Mouse (Mus musculus) embryonic facial prominence, embryonic 15.5 days (tissue): ENCODE measurements around the gene Gm20388. TPM values are rescaled to one million over a fixed set of nuclear protein-coding genes. Genes with fewer than 3 reads are reported as not detected.

Experiments used
- ATAC-seq: fragments of 200-750 bp; cut with Nextera tagmentation; 2 replicates; pipeline ENCODE4 v1.8.0; 2017; ENCODE audit warnings: low read depth, moderate TSS enrichment; ENCODE audit not compliant: insufficient number of reproducible peaks, low FRiP score, low TSS enrichment
- H3K27ac ChIP-seq: fragments of 300-500 bp; sonication (generic); replicated peaks from 2 replicates; pipeline ENCODE4 v1.5.1; 2015; ENCODE audit warnings: mild to moderate bottlenecking, inconsistent platforms
- H3K27me3 ChIP-seq: fragments of 300-500 bp; sonication (generic); 2 replicates; pipeline ENCODE4 v1.6.1; 2015; ENCODE audit warnings: inconsistent platforms
- H3K36me3 ChIP-seq: fragments of 300-500 bp; sonication (generic); 2 replicates; pipeline ENCODE4 v1.6.1; 2015; ENCODE audit warnings: mild to moderate bottlenecking, inconsistent platforms
- H3K4me1 ChIP-seq: fragments of 300-500 bp; sonication (generic); 2 replicates; pipeline ENCODE4 v1.6.1; 2015; ENCODE audit warnings: inconsistent platforms
- H3K4me2 ChIP-seq: fragments of 300-500 bp; sonication (generic); replicated peaks from 2 replicates; pipeline ENCODE4 v1.6.1; 2015; ENCODE audit warnings: mild to moderate bottlenecking, inconsistent platforms
- H3K4me3 ChIP-seq: fragments of 300-500 bp; sonication (generic); replicated peaks from 2 replicates; pipeline ENCODE4 v1.5.1; 2015; ENCODE audit warnings: mild to moderate bottlenecking, inconsistent platforms
- H3K9ac ChIP-seq: fragments of 300-500 bp; sonication (generic); 2 replicates; pipeline ENCODE4 v1.6.1; 2015; ENCODE audit warnings: inconsistent platforms
- H3K9me3 ChIP-seq: fragments of 300-500 bp; sonication (generic); replicated peaks from 2 replicates; pipeline ENCODE4 v1.6.1; 2016; ENCODE audit warnings: inconsistent platforms
- WGBS: fragments of 180-500 bp; shearing (Covaris S2); methylation state at CpG from one replicate; pipeline ENCODE4 v1.1.7; 2015; 5-methylcytosine and 5-hydroxymethylcytosine counted together
- polyA plus RNA-seq: library from polyadenylated mRNA; unstranded; fragments of >200 nt; fragmentation: Nextera tagmentation; extraction: Ambion mirVana; gene quantifications from 2 replicates; pipeline ENCODE4 v1.2.1, GENCODE M21; 2015

Gm20388 gene
- polyA plus RNA-seq, 1 experiment from 2014 or later: 8.0 TPM

GRCm38 (mm10) chr8:121911987-121912386 lies 2001.3 kb downstream of the Gm20388 start:
- Histone ChIP-seq H3K4me1 (peaks cover 13% of the 10 kb centered on the region), H3K27me3 (0 out of 2 replicates have a peak, but pooled peaks cover 7% of the 10 kb centered on the region), H3K9me3 (no peaks in the 10 kb centered on the region), H3K4me2 (no peak overlapping the region), H3K4me3 (no peak overlapping the region), H3K9ac (no peak overlapping the region), H3K36me3 (no peaks in the 10 kb centered on the region), H3K27ac (no peak overlapping the region)
- ATAC-seq: no peak
- 68% methylated on average over 7 of the region's 7 CpGs for WGBS

DNA sequence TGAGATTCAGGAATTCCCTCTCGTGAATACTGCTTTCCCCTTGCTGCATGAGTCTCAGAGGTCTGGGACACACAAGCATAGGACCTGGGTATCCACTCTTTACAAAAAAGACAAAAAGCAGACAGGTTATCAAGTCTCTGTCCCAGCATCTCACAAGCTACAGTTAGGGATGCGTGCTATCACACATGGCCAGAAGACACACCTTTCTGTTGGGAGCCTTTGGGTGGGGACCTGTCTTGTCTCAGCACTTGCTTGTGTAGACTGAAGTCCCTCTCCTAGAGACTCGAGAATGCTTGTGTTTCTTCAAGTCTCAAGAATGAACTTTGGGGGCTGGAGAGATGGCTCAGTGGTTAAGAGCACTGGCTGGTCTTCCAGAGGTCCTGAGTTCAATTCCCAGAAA lies 2002.2 kb downstream of the Gm20388 start:
- no peak for ATAC-seq
- 62% methylated on average over 3 of the region's 3 CpGs for WGBS
- H3K4me1 ChIP-seq: peaks cover 11% of the 10 kb centered on the region
- no peak overlapping the region for H3K4me2 ChIP-seq
- H3K9me3 ChIP-seq: no peaks in the 10 kb centered on the region
- no peak overlapping the region for H3K4me3 ChIP-seq
- H3K27ac ChIP-seq: no peak overlapping the region
- no peak overlapping the region for H3K9ac ChIP-seq
- 0 out of 2 replicates have a peak, but pooled peaks cover 7% of the 10 kb centered on the region for H3K27me3 ChIP-seq
- H3K36me3 ChIP-seq: no peaks in the 10 kb centered on the region

GRCm38 (mm10) chr8:121913378-121913777 lies 2002.7 kb downstream of the Gm20388 start:
- H3K36me3 ChIP-seq: no peaks in the 10 kb centered on the region
- H3K9me3 ChIP-seq: no peaks in the 10 kb centered on the region
- 0 out of 2 replicates have a peak, but pooled peaks cover 7% of the 10 kb centered on the region for H3K27me3 ChIP-seq
- H3K4me1 ChIP-seq: 0 out of 2 replicates have a peak, but pooled peaks cover 6% of the 10 kb centered on the region
- H3K27ac ChIP-seq: no peak overlapping the region
- WGBS: 76% methylated on average over 8 of the region's 8 CpGs
- H3K9ac ChIP-seq: no peak overlapping the region
- ATAC-seq: no peak
- no peak overlapping the region for H3K4me3 ChIP-seq
- H3K4me2 ChIP-seq: no peak overlapping the region

- no peak for ATAC-seq
- WGBS: 68% methylated on average over 4 of the region's 4 CpGs
- Histone ChIP-seq H3K36me3 (no peaks in the 10 kb centered on the region), H3K4me3 (no peak overlapping the region), H3K9me3 (no peaks in the 10 kb centered on the region), H3K27me3 (no peaks in the 10 kb centered on the region), H3K4me1 (peaks cover 10% of the 10 kb centered on the region; the same call in 1 of the 2 replicates), H3K9ac (no peak overlapping the region), H3K27ac (no peak overlapping the region), H3K4me2 (no peak overlapping the region)
Observed at GRCm38 (mm10) chr8:121919158-121919557, 2008.5 kb downstream of the Gm20388 start.

DNA sequence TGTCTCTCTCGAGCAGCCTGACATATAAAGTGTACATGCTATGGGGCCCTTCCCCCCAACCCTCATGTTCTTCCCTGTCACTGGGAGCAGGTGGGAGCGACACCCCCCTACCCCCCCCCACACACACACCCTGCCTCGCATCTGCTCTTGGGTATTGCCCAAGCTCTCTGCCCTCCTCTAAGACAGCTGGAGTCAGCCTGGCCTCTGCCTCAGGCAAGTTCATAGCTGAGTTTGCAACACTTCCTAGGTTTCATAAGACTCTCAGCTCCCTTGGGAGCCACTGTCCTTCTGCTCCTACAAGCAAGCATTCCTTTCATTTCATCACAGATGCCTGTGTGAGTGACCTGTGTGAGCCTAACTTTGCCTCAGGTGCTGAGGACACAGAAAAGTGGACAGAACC lies 2009.1 kb downstream of the Gm20388 start:
- no peaks in the 10 kb centered on the region for H3K9me3 ChIP-seq
- H3K27me3 ChIP-seq: no peaks in the 10 kb centered on the region
- no peak for ATAC-seq
- 25% methylated on average over 3 of the region's 3 CpGs for WGBS
- H3K4me1 ChIP-seq: peaks cover 10% of the 10 kb centered on the region; the same call in 1 of the 2 replicates
- no peaks in the 10 kb centered on the region for H3K36me3 ChIP-seq
- no peak overlapping the region for H3K9ac ChIP-seq
- no peak overlapping the region for H3K4me3 ChIP-seq
- H3K4me2 ChIP-seq: no peak overlapping the region
- H3K27ac ChIP-seq: no peak overlapping the region

GRCm38 (mm10) chr8:121921582-121921981 lies 2010.9 kb downstream of the Gm20388 start:
- ATAC-seq: no peak
- 76% methylated on average over 8 of the region's 8 CpGs for WGBS
- Histone ChIP-seq H3K36me3 (no peaks in the 10 kb centered on the region), H3K27ac (no peak overlapping the region), H3K4me1 (peaks cover 10% of the 10 kb centered on the region; the same call in 1 of the 2 replicates), H3K4me3 (no peak overlapping the region), H3K27me3 (no peaks in the 10 kb centered on the region), H3K4me2 (no peak overlapping the region), H3K9ac (no peak overlapping the region), H3K9me3 (no peaks in the 10 kb centered on the region)

DNA sequence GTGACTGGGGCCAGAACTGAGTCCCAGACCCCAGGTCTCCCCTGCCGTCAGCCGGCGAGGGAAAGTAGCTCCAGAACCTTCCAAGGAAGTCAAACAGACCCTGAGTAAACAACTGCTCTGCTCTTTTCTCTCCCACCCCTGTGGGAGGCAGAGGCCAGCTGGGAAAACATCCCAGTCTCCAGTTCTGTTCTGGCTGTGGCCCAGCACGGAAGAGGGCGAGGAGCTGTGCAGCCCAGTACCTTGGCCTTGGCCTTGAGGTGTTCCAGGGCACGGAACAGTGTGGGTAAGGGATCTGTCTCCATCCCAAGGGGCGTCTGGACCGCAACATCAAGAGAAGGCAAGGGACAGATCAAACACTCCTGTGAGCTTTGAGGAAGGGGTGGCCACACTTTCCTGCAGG lies 2011.5 kb downstream of the Gm20388 start:
- no peaks in the 10 kb centered on the region for H3K9me3 ChIP-seq
- H3K36me3 ChIP-seq: no peaks in the 10 kb centered on the region
- no peaks in the 10 kb centered on the region for H3K27me3 ChIP-seq
- ATAC-seq: 0 out of 2 replicates have a peak, but pooled peaks have one; percentile 6
- H3K27ac ChIP-seq: no peak overlapping the region
- no peak overlapping the region for H3K4me2 ChIP-seq
- no peak overlapping the region for H3K4me3 ChIP-seq
- peaks cover 10% of the 10 kb centered on the region; the same call in 1 of the 2 replicates for H3K4me1 ChIP-seq
- WGBS: 61% methylated on average over 8 of the region's 8 CpGs
- H3K9ac ChIP-seq: no peak overlapping the region

- no peak for ATAC-seq
- Histone ChIP-seq H3K27ac (no peak overlapping the region), H3K36me3 (no peaks in the 10 kb centered on the region), H3K27me3 (no peaks in the 10 kb centered on the region), H3K4me2 (no peak overlapping the region), H3K9me3 (no peaks in the 10 kb centered on the region), H3K9ac (no peak overlapping the region), H3K4me3 (no peak overlapping the region), H3K4me1 (peaks cover 8% of the 10 kb centered on the region; the same call in 1 of the 2 replicates)
- 81% methylated on average over 5 of the region's 5 CpGs for WGBS
Observed at GRCm38 (mm10) chr8:121924681-121925080, 2014.0 kb downstream of the Gm20388 start.

DNA sequence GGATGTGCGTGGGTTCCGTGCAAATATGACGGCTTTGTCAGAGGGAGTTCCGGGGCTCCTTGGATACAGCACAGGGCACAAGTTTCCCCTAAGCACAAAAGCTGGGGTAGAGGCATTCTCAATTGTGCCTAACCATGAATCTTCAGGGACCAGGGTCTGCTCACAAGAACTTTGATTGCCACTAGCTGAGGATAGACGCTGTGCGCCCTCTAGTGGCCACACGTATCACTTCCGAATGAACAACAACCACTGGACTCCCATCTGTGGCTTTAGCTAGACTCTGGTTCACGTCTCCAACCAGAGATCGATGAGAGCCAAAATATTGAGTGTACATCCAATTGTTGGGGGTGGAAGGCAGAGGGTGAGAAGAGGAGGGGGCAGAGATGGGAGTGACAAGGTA lies 2015.0 kb downstream of the Gm20388 start:
- no peaks in the 10 kb centered on the region for H3K9me3 ChIP-seq
- H3K36me3 ChIP-seq: no peaks in the 10 kb centered on the region
- H3K9ac ChIP-seq: no peak overlapping the region
- H3K27me3 ChIP-seq: no peaks in the 10 kb centered on the region
- H3K4me1 ChIP-seq: 0 out of 2 replicates have a peak, but pooled peaks cover 3% of the 10 kb centered on the region
- H3K27ac ChIP-seq: no peak overlapping the region
- H3K4me2 ChIP-seq: no peak overlapping the region
- H3K4me3 ChIP-seq: no peak overlapping the region
- WGBS: 24% methylated on average over 10 of the region's 10 CpGs
- ATAC-seq: no peak

GRCm38 (mm10) chr8:121926266-121926665 lies 2015.6 kb downstream of the Gm20388 start:
- ATAC-seq: no peak
- no peak overlapping the region for H3K9ac ChIP-seq
- WGBS: 61% methylated on average over 8 of the region's 8 CpGs
- H3K4me2 ChIP-seq: no peak overlapping the region
- 0 out of 2 replicates have a peak, but pooled peaks cover 3% of the 10 kb centered on the region for H3K4me1 ChIP-seq
- no peak overlapping the region for H3K27ac ChIP-seq
- H3K27me3 ChIP-seq: no peaks in the 10 kb centered on the region
- H3K36me3 ChIP-seq: no peaks in the 10 kb centered on the region
- no peak overlapping the region for H3K4me3 ChIP-seq
- no peaks in the 10 kb centered on the region for H3K9me3 ChIP-seq

DNA sequence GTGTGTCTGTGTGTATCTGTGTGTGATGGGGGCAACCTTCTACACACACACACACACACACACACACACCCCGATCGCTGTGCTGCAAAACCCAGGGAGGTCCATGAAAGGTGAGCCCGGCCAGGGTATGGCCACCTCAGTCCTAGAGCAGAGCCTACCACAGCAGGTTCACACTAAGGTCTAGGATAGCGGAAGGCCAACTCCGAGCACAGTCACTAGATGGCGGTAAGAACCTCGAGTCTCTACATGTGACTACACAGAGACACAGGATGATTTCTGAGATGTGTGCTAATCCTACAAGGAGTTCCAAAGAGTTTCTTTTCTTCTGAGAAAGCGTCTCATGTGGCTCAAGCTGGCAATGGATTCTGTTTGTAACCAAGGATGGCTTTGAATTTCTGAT lies 2016.7 kb downstream of the Gm20388 start:
- WGBS: 40% methylated on average over 8 of the region's 8 CpGs
- Histone ChIP-seq H3K4me3 (no peak overlapping the region), H3K27ac (no peak overlapping the region), H3K36me3 (no peaks in the 10 kb centered on the region), H3K9ac (no peak overlapping the region), H3K27me3 (no peaks in the 10 kb centered on the region), H3K9me3 (no peaks in the 10 kb centered on the region), H3K4me2 (no peak overlapping the region), H3K4me1 (no peaks in the 10 kb centered on the region)
- peak; percentile 59 for ATAC-seq

DNA sequence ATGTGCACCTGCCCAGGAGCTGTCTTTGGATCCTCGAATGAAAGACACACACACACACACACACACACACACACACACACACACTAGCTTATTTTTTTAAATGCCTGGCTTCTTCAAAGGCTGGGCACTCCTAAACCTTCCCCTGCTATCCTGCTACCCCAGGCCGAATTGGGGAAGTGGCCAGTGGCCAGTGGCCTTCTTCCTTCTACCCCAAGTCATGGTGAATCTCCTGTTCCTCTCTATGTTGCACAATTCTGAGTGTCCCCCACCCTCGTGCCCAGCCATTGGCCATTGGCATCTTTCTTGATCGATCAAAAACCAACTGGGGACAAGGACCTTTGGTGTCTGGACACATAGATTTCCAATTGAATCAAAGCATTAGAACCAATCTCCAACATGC lies 2019.4 kb downstream of the Gm20388 start:
- no peak overlapping the region for H3K27ac ChIP-seq
- H3K9me3 ChIP-seq: no peaks in the 10 kb centered on the region
- no peaks in the 10 kb centered on the region for H3K27me3 ChIP-seq
- no peak overlapping the region for H3K9ac ChIP-seq
- H3K36me3 ChIP-seq: no peaks in the 10 kb centered on the region
- no peak overlapping the region for H3K4me2 ChIP-seq
- H3K4me3 ChIP-seq: no peak overlapping the region
- WGBS: 90% methylated on average over 4 of the region's 4 CpGs
- ATAC-seq: no peak
- peaks cover 5% of the 10 kb centered on the region; the same call in 1 of the 2 replicates for H3K4me1 ChIP-seq
